In genomic region chr8:70527512-70528181, GRCm38 (mm10) we compare ENCODE assay signal across 8 mouse cellular contexts. TPM values are rescaled to one million over a fixed set of nuclear protein-coding genes. Genes with fewer than 3 reads are reported as not detected.
DNase-seq lines count a peak whose midpoint lies in the region; ATAC-seq and TF ChIP-seq lines count a peak whose summit lies in the region.

Gene Fkbp8 (plus strand): TSS chr8:70527724.
Gene Kxd1 (minus strand): TSS chr8:70527956.

- H3K4me1 ChIP-seq in bone marrow macrophage, adult 2 months (ENCODE audit: control insufficient read depth, insufficient read depth, low read length): peaks cover 23% of the 10 kb centered on the region
- H3K4me1 ChIP-seq in embryonic fibroblast, embryonic 13.5 days (ENCODE audit: control insufficient read depth, insufficient read depth, low read length): no peaks in the 10 kb centered on the region
- H3K4me1 ChIP-seq in heart, embryonic 10.5 days: peaks cover 34% of the 10 kb centered on the region
- H3K4me1 ChIP-seq in kidney, embryonic 16.5 days (ENCODE audit: insufficient read depth, low read length): peaks cover 26% of the 10 kb centered on the region
- peaks cover 29% of the 10 kb centered on the region for H3K4me1 ChIP-seq in liver, adult 2 months (ENCODE audit: control insufficient read depth, insufficient read depth, low read length)

- no peak for TF ChIP-seq POLR2A in bone marrow macrophage, adult 2 months (IDR thresholded peaks at IDR 0.05; ENCODE audit: borderline replicate concordance, low read depth, low read length)
- peak; percentile 83 for TF ChIP-seq POLR2A in embryonic fibroblast, embryonic 13.5 days (IDR thresholded peaks at IDR 0.05; ENCODE audit: low read depth, low read length)
- TF ChIP-seq POLR2A in liver, adult 2 months (IDR thresholded peaks at IDR 0.05; ENCODE audit: extremely low read depth, insufficient read depth, low read length): peak; percentile 42
- TF ChIP-seq POLR2A in myocyte (IDR thresholded peaks at IDR 0.05; ENCODE audit: insufficient read length, low read depth): peak; percentile 28

- DNase-seq in A20 (ENCODE audit: low read depth, low spot score): peak; percentile 96
- peak; percentile 99 for DNase-seq in heart, embryonic 10.5 days (ENCODE audit: low spot score)
- DNase-seq in liver, adult 2 months (ENCODE audit: extremely low read depth, low read depth, low spot score): peak; percentile 87
- DNase-seq in splenic B cell, adult 2 months (ENCODE audit: low read depth, low spot score): peak; percentile 96

- H3K4me2 ChIP-seq in kidney, embryonic 16.5 days (replicated peaks; ENCODE audit: low read depth, low read length): peak within 1 kb of the TSS; percentile 80
- peak within 1 kb of the TSS; percentile 87 for H3K4me2 ChIP-seq in myocyte (ENCODE audit: low read depth)

- H3K79me2 ChIP-seq in liver, adult 2 months (ENCODE audit: control insufficient read depth, insufficient read depth, low read length): peaks cover 9% of the 10 kb centered on the region; the same call in 1 of the 2 replicates
- H3K79me2 ChIP-seq in myocyte (ENCODE audit: control insufficient read depth, insufficient read depth): peaks cover 17% of the 10 kb centered on the region

- no peaks in the 10 kb centered on the region for H3K9me3 ChIP-seq in heart, embryonic 10.5 days
- H3K9me3 ChIP-seq in kidney, embryonic 16.5 days (ENCODE audit: low read length): no peaks in the 10 kb centered on the region

- H3K36me3 ChIP-seq in heart, embryonic 10.5 days: peaks cover 36% of the 10 kb centered on the region
- H3K36me3 ChIP-seq in kidney, embryonic 16.5 days (ENCODE audit: insufficient read depth, low read length): peaks cover 29% of the 10 kb centered on the region
- H3K36me3 ChIP-seq in liver, adult 2 months (ENCODE audit: control insufficient read depth, insufficient read depth, low read length): peaks cover 11% of the 10 kb centered on the region; the same call in 1 of the 2 replicates
- H3K36me3 ChIP-seq in myocyte (ENCODE audit: control insufficient read depth, insufficient read depth): peaks cover 11% of the 10 kb centered on the region
- peaks cover 2% of the 10 kb centered on the region for H3K36me3 ChIP-seq in splenic B cell, adult 2 months (ENCODE audit: control insufficient read depth, insufficient read depth, low read length, poor library complexity, severe bottlenecking)

- peak within 1 kb of the TSS; percentile 98 for H3K9ac ChIP-seq in kidney, embryonic 16.5 days (replicated peaks; ENCODE audit: low read length)
- H3K9ac ChIP-seq in liver, adult 2 months (ENCODE audit: low read depth, low read length): peak within 1 kb of the TSS; percentile 89

- H3ac ChIP-seq in myocyte (ENCODE audit: control insufficient read depth, insufficient read length): peak within 1 kb of the TSS; percentile 67

- H3K27ac ChIP-seq in bone marrow macrophage, adult 2 months (ENCODE audit: insufficient read depth, low read depth, low read length): peak within 1 kb of the TSS; percentile 52
- 0 out of 2 replicates have a peak within 1 kb of the TSS, but pooled peaks have one; percentile 3 for H3K27ac ChIP-seq in embryonic fibroblast, embryonic 13.5 days (ENCODE audit: insufficient read depth, low read length)
- peak within 1 kb of the TSS; percentile 100 for H3K27ac ChIP-seq in heart, embryonic 10.5 days
- H3K27ac ChIP-seq in kidney, embryonic 16.5 days (ENCODE audit: low read length): peak within 1 kb of the TSS; percentile 87
- peak within 1 kb of the TSS; percentile 96 for H3K27ac ChIP-seq in liver, adult 2 months (replicated peaks; ENCODE audit: insufficient read depth, low read depth, low read length)

- H3K4me3 ChIP-seq in bone marrow macrophage, adult 2 months (ENCODE audit: insufficient read depth, low read length): peak within 1 kb of the TSS; percentile 73
- H3K4me3 ChIP-seq in embryonic fibroblast, embryonic 13.5 days (ENCODE audit: insufficient read depth, low read length): peak within 1 kb of the TSS; percentile 96
- H3K4me3 ChIP-seq in heart, embryonic 10.5 days: peak within 1 kb of the TSS; percentile 93
- H3K4me3 ChIP-seq in kidney, embryonic 16.5 days (ENCODE audit: low read length): peak within 1 kb of the TSS; percentile 84
- H3K4me3 ChIP-seq in liver, adult 2 months (ENCODE audit: insufficient read depth, low read depth, low read length): peak within 1 kb of the TSS; percentile 85
- H3K4me3 ChIP-seq in myocyte: peak within 1 kb of the TSS; percentile 81

- no peak for TF ChIP-seq CTCF in bone marrow macrophage, adult 2 months (IDR thresholded peaks at IDR 0.05; ENCODE audit: low read depth, low read length)
- no peak for TF ChIP-seq CTCF in embryonic fibroblast, embryonic 13.5 days (IDR thresholded peaks at IDR 0.05; ENCODE audit: borderline replicate concordance, insufficient read depth, low read length)
- no peak for TF ChIP-seq CTCF in liver, adult 2 months (IDR thresholded peaks at IDR 0.05; ENCODE audit: low read depth, low read length)

- H3K27me3 ChIP-seq in heart, embryonic 10.5 days (ENCODE audit: insufficient read depth, poor library complexity, severe bottlenecking): no peaks in the 10 kb centered on the region
- H3K27me3 ChIP-seq in kidney, embryonic 16.5 days (ENCODE audit: insufficient read depth, low read length): no peaks in the 10 kb centered on the region
- H3K27me3 ChIP-seq in liver, adult 2 months (ENCODE audit: control insufficient read depth, insufficient read depth, low read length): no peaks in the 10 kb centered on the region
- no peaks in the 10 kb centered on the region for H3K27me3 ChIP-seq in myocyte (ENCODE audit: control insufficient read depth, insufficient read depth, insufficient read length)
- no peaks in the 10 kb centered on the region for H3K27me3 ChIP-seq in splenic B cell, adult 2 months (ENCODE audit: control insufficient read depth, insufficient read depth, low read length, poor library complexity, severe bottlenecking)

- under 1% methylated on average over 61 of the region's 61 CpGs for WGBS in heart, embryonic 10.5 days
- WGBS in kidney, embryonic 16.5 days: under 1% methylated on average over 44 of the region's 61 CpGs
- WGBS in liver, adult 2 months: under 1% methylated on average over 58 of the region's 61 CpGs

- ATAC-seq in kidney, embryonic 16.5 days (ENCODE audit: low FRiP score, low TSS enrichment): peak; percentile 92

TF ChIP-seq in myocyte, 11 proteins besides CTCF, POLR2A, EP300 and RAD21:
- TF ChIP-seq POLR2AphosphoS2 (IDR thresholded peaks at IDR 0.05; ENCODE audit: insufficient read length, low read depth): peak; percentile 52
- TF ChIP-seq TCF12 (IDR thresholded peaks at IDR 0.05; ENCODE audit: insufficient read depth, poor library complexity, severe bottlenecking): no peak
- TF ChIP-seq MYOG (IDR thresholded peaks at IDR 0.05; ENCODE audit: control insufficient read depth in 1 of 3, insufficient read depth in 1 of 3, insufficient read length in 2 of 3, low read depth in 2 of 3): peak in 1 of 3 experiments; percentile 9
- TF ChIP-seq SRF (IDR thresholded peaks at IDR 0.05; ENCODE audit: control insufficient read depth, insufficient read length, low read depth): peak; percentile 26
- TF ChIP-seq E2F4 (IDR thresholded peaks at IDR 0.05; ENCODE audit: insufficient read depth): no peak
- no peak for TF ChIP-seq CEBPB (IDR thresholded peaks at IDR 0.05; ENCODE audit: insufficient read depth, poor library complexity, severe bottlenecking)
- TF ChIP-seq TCF3 (IDR thresholded peaks at IDR 0.05; ENCODE audit: insufficient read length, low read depth): no peak

RNA-seq across cellular contexts. Expression of gene Fkbp8, which starts in this region (rescaled TPM):
- 163 and 178 TPM in 2 replicates for polyA plus RNA-seq in bone marrow macrophage, adult 2 months (2012; ENCODE audit: insufficient read depth, insufficient read length, missing spikeins)
- polyA plus RNA-seq in embryonic fibroblast, embryonic 13.5 days (2011; ENCODE audit: insufficient read length, low read depth, missing spikeins): 105 and 110 TPM in 2 replicates
- 295 and 310 TPM in 2 replicates for polyA plus RNA-seq in heart, embryonic 10.5 days (2016; fragmentation: Nextera tagmentation; extraction: Ambion mirVana)
- 353 and 359 TPM in 2 replicates for polyA plus RNA-seq in kidney, embryonic 16.5 days (2015; fragmentation: Nextera tagmentation; extraction: Ambion mirVana)
- 271 and 321 TPM in 2 replicates for total RNA-seq in liver, adult 2 months (2014; rRNA removed)
- polyA plus RNA-seq in liver, adult 2 months (2012; rRNA removed): 455 and 489 TPM in 2 replicates
- polyA plus RNA-seq in myocyte (2012; fragmentation: generic; extraction: Trizol): 329 TPM

RNA-seq across cellular contexts. Expression of gene Kxd1, which starts in this region (rescaled TPM):
- 82.2 and 82.3 TPM in 2 replicates for polyA plus RNA-seq in bone marrow macrophage, adult 2 months (2012; ENCODE audit: insufficient read depth, insufficient read length, missing spikeins)
- 35.5 and 37.0 TPM in 2 replicates for polyA plus RNA-seq in embryonic fibroblast, embryonic 13.5 days (2011; ENCODE audit: insufficient read length, low read depth, missing spikeins)
- polyA plus RNA-seq in heart, embryonic 10.5 days (2016; fragmentation: Nextera tagmentation; extraction: Ambion mirVana): 67.0 and 68.3 TPM in 2 replicates
- 65.4 and 69.9 TPM in 2 replicates for polyA plus RNA-seq in kidney, embryonic 16.5 days (2015; fragmentation: Nextera tagmentation; extraction: Ambion mirVana)
- 36.7 and 42.6 TPM in 2 replicates for total RNA-seq in liver, adult 2 months (2014; rRNA removed)
- 68.4 and 72.3 TPM in 2 replicates for polyA plus RNA-seq in liver, adult 2 months (2012; rRNA removed)
- polyA plus RNA-seq in myocyte (2012; fragmentation: generic; extraction: Trizol): 73.8 TPM

Comparison
In these comparisons a context has a peak if more than half of its experiments do, and no peak if none do; other contexts are left out.
1. Peak in every context shown above with its lines: DNase-seq, ATAC-seq, H3K4me3 ChIP-seq and H3K27ac ChIP-seq.
2. H3K27ac ChIP-seq: peak in every context shown above with its lines; median percentile 100 in heart, embryonic 10.5 days; 96 in liver, adult 2 months; 87 in kidney, embryonic 16.5 days; 52 in bone marrow macrophage, adult 2 months; 3 in embryonic fibroblast, embryonic 13.5 days.